Mouse (Mus musculus) thymus, adult 2 months (tissue): ENCODE data around the gene Lrrc25. TPM values are rescaled to one million over a fixed set of nuclear protein-coding genes. Genes with fewer than 3 reads are reported as not detected.

Experiments
- DNase-seq: peaks from one replicate; pipeline ENCODE4 v3.0.0; 2021
- H3K27ac ChIP-seq: fragments of 200-500 bp; 2 replicates; pipeline ENCODE4 v1.5.1; 2012; ENCODE audit warnings: low read length, control low read depth; ENCODE audit not compliant: control insufficient read depth, insufficient read depth
- H3K27me3 ChIP-seq: fragments of 200-500 bp; 2 replicates; pipeline ENCODE4 v1.6.1; 2012; ENCODE audit warnings: mild to moderate bottlenecking, low read length, moderate library complexity, mixed read lengths; ENCODE audit not compliant: control insufficient read depth, insufficient read depth
- H3K36me3 ChIP-seq: fragments of 200-500 bp; 2 replicates; pipeline ENCODE4 v1.6.1; 2012; ENCODE audit warnings: mild to moderate bottlenecking, low read length, moderate library complexity; ENCODE audit not compliant: control insufficient read depth, insufficient read depth
- H3K4me1 ChIP-seq: fragments of 200-500 bp; replicated peaks from 2 replicates; pipeline ENCODE4 v1.6.1; 2012; ENCODE audit warnings: low read length; ENCODE audit not compliant: control insufficient read depth, insufficient read depth
- H3K4me3 ChIP-seq: fragments of 200-500 bp; 2 replicates; pipeline ENCODE4 v1.5.1; 2012; ENCODE audit warnings: mild to moderate bottlenecking, low read length, control low read depth, moderate library complexity; ENCODE audit not compliant: control insufficient read depth, insufficient read depth
- CTCF ChIP-seq: fragments of 200-500 bp; IDR thresholded peaks from 2 replicates; pipeline ENCODE4 v1.5.1; 2012; ENCODE audit warnings: mild to moderate bottlenecking, control low read depth, low read length, moderate library complexity, borderline replicate concordance; ENCODE audit not compliant: control insufficient read depth, poor library complexity, insufficient read depth; ENCODE audit errors: extremely low read depth
- POLR2A ChIP-seq: fragments of 200-500 bp; IDR thresholded peaks from 2 replicates; pipeline ENCODE4 v1.6.1; 2012; ENCODE audit warnings: mild to moderate bottlenecking, low read length, control low read depth, moderate library complexity; ENCODE audit not compliant: control insufficient read depth, poor library complexity, insufficient read depth; ENCODE audit errors: extremely low read depth
- WGBS: fragments of 180-500 bp; shearing (Covaris S2); methylation state at CpG from one replicate; pipeline ENCODE4 v1.1.7; 2018; 5-methylcytosine and 5-hydroxymethylcytosine counted together
- polyA plus RNA-seq: library from polyadenylated mRNA; depleted of rRNA; stranded (reverse); fragments of >200 nt; gene quantifications from 2 replicates; pipeline ENCODE4 v1.2.3, GENCODE M21; 2012

Lrrc25 gene
- polyA plus RNA-seq, 1 experiment: 18.5 TPM

- peak overlapping the region; percentile 86 for H3K27ac ChIP-seq
- TF ChIP-seq CTCF: peak; percentile 53; the same call in 1 of the 2 replicates
- peak; percentile 54; the same call in 1 of the 2 replicates for TF ChIP-seq POLR2A
- H3K4me1 ChIP-seq: peaks cover 46% of the 10 kb centered on the region
- peak; percentile 85 for DNase-seq
- no peaks in the 10 kb centered on the region for H3K36me3 ChIP-seq
- no peaks in the 10 kb centered on the region for H3K27me3 ChIP-seq
- H3K4me3 ChIP-seq: peak overlapping the region; percentile 44
- 1% methylated on average over 38 of the region's 39 CpGs for WGBS
Measured at GRCm38 (mm10) chr8:70609368-70609848, 6.5 kb upstream of the Lrrc25 start.

- peak overlapping the region; percentile 44 for H3K4me3 ChIP-seq
- H3K27me3 ChIP-seq: no peaks in the 10 kb centered on the region
- H3K4me1 ChIP-seq: peaks cover 46% of the 10 kb centered on the region
- DNase-seq: peak; percentile 81
- 1% methylated on average over 44 of the region's 45 CpGs for WGBS
- peak overlapping the region; percentile 86 for H3K27ac ChIP-seq
- TF ChIP-seq CTCF: no peak
- TF ChIP-seq POLR2A: peak; percentile 15
- no peaks in the 10 kb centered on the region for H3K36me3 ChIP-seq
Measured at GRCm38 (mm10) chr8:70609849-70610795, 5.8 kb upstream of the Lrrc25 start.

- peak; percentile 92 for DNase-seq
- Histone ChIP-seq H3K4me3 (peak overlapping the region; percentile 59), H3K36me3 (no peaks in the 10 kb centered on the region), H3K27ac (peak overlapping the region; percentile 86), H3K4me1 (peaks cover 46% of the 10 kb centered on the region), H3K27me3 (no peaks in the 10 kb centered on the region)
- WGBS: under 1% methylated on average over 54 of the region's 54 CpGs
- TF ChIP-seq POLR2A (no peak), CTCF (peak; percentile 95)
Measured at GRCm38 (mm10) chr8:70610796-70611771, 4.9 kb upstream of the Lrrc25 start.

- peaks cover 42% of the 10 kb centered on the region for H3K4me1 ChIP-seq
- H3K27me3 ChIP-seq: no peaks in the 10 kb centered on the region
- H3K27ac ChIP-seq: peak overlapping the region; percentile 60
- 0% methylated on average over 6 of the region's 6 CpGs for WGBS
- peak overlapping the region; percentile 59 for H3K4me3 ChIP-seq
- TF ChIP-seq POLR2A: no peak
- TF ChIP-seq CTCF: peak; percentile 79; the same call in 1 of the 2 replicates
- peak; percentile 93 for DNase-seq
- H3K36me3 ChIP-seq: no peaks in the 10 kb centered on the region
Measured at GRCm38 (mm10) chr8:70611849-70612248, 4.1 kb upstream of the Lrrc25 start.

GRCm38 (mm10) chr8:70613763-70614162 is 2.2 kb upstream of the Lrrc25 start:
- Histone ChIP-seq H3K4me1 (peaks cover 28% of the 10 kb centered on the region), H3K36me3 (no peaks in the 10 kb centered on the region), H3K4me3 (no peak overlapping the region), H3K27ac (no peak overlapping the region), H3K27me3 (no peaks in the 10 kb centered on the region)
- 30% methylated on average over 1 of the region's 1 CpGs for WGBS
- no peak for DNase-seq
- no peak for TF ChIP-seq CTCF
- TF ChIP-seq POLR2A: no peak

- DNase-seq: no peak
- H3K4me3 ChIP-seq: no peak overlapping the region
Measured at GRCm38 (mm10) chr8:70614469-70614868, 1.5 kb upstream of the Lrrc25 start.

More at GRCm38 (mm10) chr8:70614469-70614868, 1.5 kb upstream of the Lrrc25 start:
- WGBS: 50% methylated on average over 5 of the region's 5 CpGs
- H3K27me3 ChIP-seq: no peaks in the 10 kb centered on the region
- H3K27ac ChIP-seq: no peak overlapping the region
- H3K36me3 ChIP-seq: no peaks in the 10 kb centered on the region
- peaks cover 24% of the 10 kb centered on the region for H3K4me1 ChIP-seq
- no peak for TF ChIP-seq CTCF
- no peak for TF ChIP-seq POLR2A
